Mouse (Mus musculus) lung, embryonic 15.5 days (tissue): ENCODE measurements around the gene Ppargc1a. TPM values are rescaled to one million over a fixed set of nuclear protein-coding genes. Genes with fewer than 3 reads are reported as not detected.
A peak's percentile ranks its signal among the peaks of the same experiment; 100 is the strongest.

ENCODE experiments used
- ATAC-seq: fragments of 200-750 bp; cut with Nextera tagmentation; 2 replicates; pipeline ENCODE4 v1.8.0; 2017; ENCODE audit warnings: moderate number of reproducible peaks, borderline replicate concordance; ENCODE audit not compliant: low FRiP score, low TSS enrichment; ENCODE audit errors: extremely low read depth
- H3K27ac ChIP-seq: fragments of 300-500 bp; sonication (generic); 2 replicates; pipeline ENCODE4 v1.5.1; 2015; ENCODE audit warnings: moderate library complexity, mild to moderate bottlenecking, inconsistent platforms
- H3K27me3 ChIP-seq: fragments of 300-500 bp; sonication (generic); 2 replicates; pipeline ENCODE4 v1.6.1; 2015; ENCODE audit warnings: inconsistent platforms
- H3K36me3 ChIP-seq: fragments of 300-500 bp; sonication (generic); 2 replicates; pipeline ENCODE4 v1.6.1; 2015; ENCODE audit warnings: inconsistent platforms
- H3K4me1 ChIP-seq: fragments of 300-500 bp; sonication (generic); 2 replicates; pipeline ENCODE4 v1.6.1; 2015; ENCODE audit warnings: inconsistent platforms
- H3K4me2 ChIP-seq: fragments of 300-500 bp; sonication (generic); 2 replicates; pipeline ENCODE4 v1.6.1; 2015; ENCODE audit warnings: inconsistent platforms, mild to moderate bottlenecking, moderate library complexity
- H3K4me3 ChIP-seq: fragments of 300-500 bp; sonication (generic); 2 replicates; pipeline ENCODE4 v1.5.1; 2015; ENCODE audit warnings: mild to moderate bottlenecking, inconsistent platforms
- H3K9ac ChIP-seq: fragments of 300-500 bp; sonication (generic); 2 replicates; pipeline ENCODE4 v1.6.1; 2015; ENCODE audit warnings: inconsistent platforms
- H3K9me3 ChIP-seq: fragments of 300-500 bp; sonication (generic); 2 replicates; pipeline ENCODE4 v1.6.1; 2016; ENCODE audit warnings: inconsistent platforms
- WGBS: fragments of 180-500 bp; shearing (Covaris S2); methylation state at CpG from one replicate; pipeline ENCODE4 v1.1.7; 2015; 5-methylcytosine and 5-hydroxymethylcytosine counted together
- polyA plus RNA-seq: library from polyadenylated mRNA; unstranded; fragments of >200 nt; fragmentation: Nextera tagmentation; extraction: Ambion mirVana; gene quantifications from 2 replicates; pipeline ENCODE4 v1.2.1, GENCODE M21; 2015

Ppargc1a gene
- polyA plus RNA-seq, 1 experiment from 2014 or later, result 6.5 TPM

DNA sequence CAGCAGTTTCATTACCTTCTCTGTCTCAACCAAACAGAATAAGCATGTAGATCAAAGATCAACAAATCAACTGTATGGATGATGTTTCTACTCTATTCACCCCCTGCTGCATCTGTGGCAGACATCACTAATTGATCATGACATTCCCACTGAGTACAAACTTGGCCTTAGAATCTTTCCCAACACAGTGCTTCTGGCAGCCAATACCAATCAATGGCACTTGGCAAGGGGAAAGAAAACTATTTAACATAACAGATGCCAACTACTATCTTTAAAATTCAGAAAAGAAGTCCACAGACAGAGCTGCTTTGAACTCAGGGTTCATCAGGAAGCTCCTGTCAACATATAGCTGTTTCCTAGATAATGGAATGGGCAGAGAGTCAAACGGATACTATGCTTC lies 83.8 kb downstream of the Ppargc1a start:
- H3K4me2 ChIP-seq, result no peak overlapping the region
- no peaks in the 10 kb centered on the region for H3K9me3 ChIP-seq
- peaks cover 8% of the 10 kb centered on the region for H3K4me1 ChIP-seq
- H3K36me3 ChIP-seq, result no peaks in the 10 kb centered on the region
- no peak for ATAC-seq
- no peak overlapping the region for H3K4me3 ChIP-seq
- H3K27ac ChIP-seq, result no peak overlapping the region
- H3K9ac ChIP-seq, result no peak overlapping the region
- 22% methylated on average over 1 of the region's 1 CpGs for WGBS
- no peaks in the 10 kb centered on the region for H3K27me3 ChIP-seq

DNA sequence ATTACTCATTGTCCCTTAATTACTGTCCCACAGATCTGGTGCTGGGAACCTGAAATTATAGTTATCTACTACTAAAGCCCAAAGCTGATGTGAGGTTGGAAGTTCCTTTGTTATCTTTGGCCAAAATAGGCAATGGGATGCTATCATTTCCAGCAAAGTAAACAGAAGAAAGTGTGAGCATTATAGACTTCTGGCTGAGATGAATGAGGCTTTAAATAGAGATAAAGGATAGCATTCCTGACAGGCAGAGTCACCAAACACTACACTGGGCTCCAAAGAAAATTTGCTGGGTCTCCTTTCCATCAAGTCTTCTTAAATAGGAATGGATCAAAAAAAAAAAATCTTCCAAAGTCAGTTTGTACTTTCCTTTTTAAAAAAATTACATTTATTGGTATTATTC lies 87.7 kb downstream of the Ppargc1a start:
- Histone ChIP-seq H3K4me3 (no peak overlapping the region), H3K27me3 (no peaks in the 10 kb centered on the region), H3K9ac (no peak overlapping the region), H3K4me1 (peaks cover 15% of the 10 kb centered on the region), H3K9me3 (no peaks in the 10 kb centered on the region), H3K4me2 (no peak overlapping the region), H3K27ac (no peak overlapping the region), H3K36me3 (no peaks in the 10 kb centered on the region)
- no peak for ATAC-seq

DNA sequence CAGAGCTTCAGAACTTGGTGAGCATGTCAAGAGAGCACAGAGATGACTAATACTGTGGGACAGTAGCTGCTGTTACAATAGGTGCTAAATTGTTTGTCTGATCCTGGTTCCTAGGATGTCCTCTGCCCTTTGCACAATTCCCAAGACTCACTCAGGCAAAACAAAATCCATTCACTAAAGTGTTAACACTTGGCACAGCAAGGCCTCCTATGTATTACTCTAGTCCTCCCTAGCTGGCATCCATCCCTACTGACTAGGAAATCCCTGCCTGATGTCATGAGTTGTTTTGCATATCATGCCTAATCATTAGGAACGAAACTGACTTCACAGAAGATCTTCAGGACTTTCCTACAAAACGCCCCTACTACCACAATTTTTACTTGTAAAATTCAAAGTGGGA lies 88.1 kb downstream of the Ppargc1a start:
- 47% methylated on average over 2 of the region's 2 CpGs for WGBS
- no peaks in the 10 kb centered on the region for H3K9me3 ChIP-seq
- H3K36me3 ChIP-seq, result no peaks in the 10 kb centered on the region
- no peak overlapping the region for H3K9ac ChIP-seq
- no peak overlapping the region for H3K27ac ChIP-seq
- H3K4me2 ChIP-seq, result no peak overlapping the region
- no peak overlapping the region for H3K4me3 ChIP-seq
- no peak for ATAC-seq
- peaks cover 15% of the 10 kb centered on the region for H3K4me1 ChIP-seq
- no peaks in the 10 kb centered on the region for H3K27me3 ChIP-seq

DNA sequence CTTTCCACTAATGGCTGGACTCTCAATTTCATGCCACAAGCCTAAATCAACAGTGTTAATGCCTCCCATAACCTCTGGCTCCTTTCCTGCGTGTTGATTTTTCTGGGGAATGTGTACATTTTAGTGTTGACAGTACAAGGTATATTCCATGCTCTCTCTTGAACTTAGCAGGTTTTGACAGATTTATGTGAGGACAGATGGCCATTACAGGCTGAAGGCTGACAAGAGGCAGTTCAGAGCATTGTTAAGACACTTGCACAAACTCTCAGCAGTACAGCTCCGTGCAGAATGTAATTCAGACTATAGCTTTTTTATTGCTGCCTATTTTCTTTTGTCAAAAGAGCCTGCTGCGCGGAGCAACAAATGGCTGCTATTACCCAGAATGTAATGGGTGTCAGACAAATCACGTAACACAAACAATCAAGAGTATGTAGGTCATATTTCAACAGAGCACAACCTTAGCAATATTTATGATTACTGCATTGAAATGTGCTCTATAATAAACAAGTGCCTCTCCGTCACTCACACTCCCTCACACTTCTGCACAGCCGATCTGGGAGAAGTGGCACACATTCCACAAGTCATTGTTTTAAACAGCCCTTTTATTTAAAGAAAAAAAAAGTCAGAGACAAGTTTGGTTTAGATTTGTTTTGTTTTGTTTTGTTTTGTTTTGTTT lies 89.1 kb downstream of the Ppargc1a start:
- H3K9ac ChIP-seq, result no peak overlapping the region
- peak; percentile 84; the same call in 1 of the 2 replicates for ATAC-seq
- WGBS, result 15% methylated on average over 7 of the region's 7 CpGs
- no peaks in the 10 kb centered on the region for H3K36me3 ChIP-seq
- H3K27me3 ChIP-seq, result no peaks in the 10 kb centered on the region
- H3K9me3 ChIP-seq, result no peaks in the 10 kb centered on the region
- no peak overlapping the region for H3K27ac ChIP-seq
- peaks cover 15% of the 10 kb centered on the region for H3K4me1 ChIP-seq
- no peak overlapping the region for H3K4me2 ChIP-seq
- H3K4me3 ChIP-seq, result no peak overlapping the region

DNA sequence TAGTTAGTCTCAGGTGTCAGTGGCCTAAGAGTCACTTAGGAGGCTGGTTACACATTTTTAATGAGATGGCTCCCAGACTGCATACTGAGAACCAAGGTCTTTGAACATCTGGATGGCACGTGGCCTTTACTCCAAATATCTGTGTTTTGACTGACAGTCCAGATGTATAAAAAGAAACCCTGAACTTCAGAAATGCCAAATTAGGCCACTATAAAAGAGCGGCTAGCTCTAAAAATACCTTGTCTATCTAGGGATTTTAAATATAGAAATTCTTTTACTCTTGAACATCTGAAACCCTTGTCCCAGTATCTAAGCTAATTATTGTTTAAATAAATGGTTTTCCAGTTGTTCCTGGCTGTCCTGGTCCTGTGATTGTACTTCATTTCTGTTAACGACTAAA lies 90.4 kb downstream of the Ppargc1a start:
- Histone ChIP-seq H3K27me3 (no peaks in the 10 kb centered on the region), H3K9me3 (no peaks in the 10 kb centered on the region), H3K9ac (no peak overlapping the region), H3K4me1 (peaks cover 15% of the 10 kb centered on the region), H3K27ac (no peak overlapping the region), H3K36me3 (no peaks in the 10 kb centered on the region), H3K4me3 (no peak overlapping the region), H3K4me2 (no peak overlapping the region)
- ATAC-seq, result no peak
- WGBS, result 75% methylated on average over 3 of the region's 3 CpGs

DNA sequence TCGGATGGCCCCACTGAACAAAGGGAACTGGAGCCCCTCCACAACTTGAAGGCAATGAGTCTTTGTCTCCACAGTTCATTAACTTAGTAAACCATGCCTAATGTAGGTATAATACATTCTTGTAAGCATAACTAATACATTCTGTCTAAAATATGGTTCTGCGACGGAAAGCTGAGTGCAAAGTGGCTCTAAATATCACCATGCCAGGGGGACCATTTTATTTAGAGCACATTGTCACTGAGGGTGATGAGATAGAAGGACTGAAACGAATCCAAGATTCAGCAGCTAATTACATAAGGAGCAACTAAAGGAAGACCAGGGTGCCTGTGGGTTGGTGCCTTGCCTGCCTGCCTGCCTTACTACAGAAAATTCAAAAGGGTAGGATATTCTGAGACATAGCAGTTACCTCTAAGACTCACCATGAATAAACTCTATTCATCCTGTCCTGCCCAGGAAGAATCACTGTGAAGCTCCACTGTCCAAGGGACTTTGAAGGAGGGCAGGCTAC lies 92.4 kb downstream of the Ppargc1a start:
- WGBS, result 71% methylated on average over 4 of the region's 4 CpGs

DNA sequence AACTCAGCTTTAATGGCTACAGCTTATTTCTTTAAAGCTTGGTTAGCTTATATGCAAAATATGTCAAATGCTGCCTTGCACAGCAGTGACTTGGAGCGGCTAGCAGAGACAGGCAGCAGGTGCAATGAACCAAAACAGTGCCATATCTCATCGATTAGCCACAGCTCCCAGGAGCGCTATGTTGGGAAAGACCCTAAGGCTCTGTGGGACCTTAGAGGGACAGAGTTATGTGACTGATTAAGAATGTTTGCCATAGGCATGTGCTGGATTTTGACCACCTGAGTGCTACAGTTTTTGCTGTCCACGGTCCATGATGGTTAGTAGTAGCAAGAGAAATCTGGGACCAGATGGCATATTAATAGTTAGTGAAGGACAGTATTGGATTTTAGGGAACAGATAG lies 95.9 kb downstream of the Ppargc1a start:
- Histone ChIP-seq H3K4me3 (no peak overlapping the region), H3K9me3 (no peaks in the 10 kb centered on the region), H3K27me3 (no peaks in the 10 kb centered on the region), H3K4me1 (no peaks in the 10 kb centered on the region), H3K27ac (no peak overlapping the region), H3K36me3 (no peaks in the 10 kb centered on the region), H3K9ac (no peak overlapping the region), H3K4me2 (no peak overlapping the region)
- WGBS, result 91% methylated on average over 4 of the region's 4 CpGs
- ATAC-seq, result no peak

More for the DNA sequence above, 92.4 kb downstream of the Ppargc1a start:
- Histone ChIP-seq H3K9me3 (no peaks in the 10 kb centered on the region), H3K4me1 (peaks cover 15% of the 10 kb centered on the region), H3K4me2 (no peak overlapping the region), H3K9ac (no peak overlapping the region), H3K4me3 (no peak overlapping the region), H3K27ac (no peak overlapping the region), H3K27me3 (no peaks in the 10 kb centered on the region), H3K36me3 (no peaks in the 10 kb centered on the region)
- ATAC-seq, result no peak

DNA sequence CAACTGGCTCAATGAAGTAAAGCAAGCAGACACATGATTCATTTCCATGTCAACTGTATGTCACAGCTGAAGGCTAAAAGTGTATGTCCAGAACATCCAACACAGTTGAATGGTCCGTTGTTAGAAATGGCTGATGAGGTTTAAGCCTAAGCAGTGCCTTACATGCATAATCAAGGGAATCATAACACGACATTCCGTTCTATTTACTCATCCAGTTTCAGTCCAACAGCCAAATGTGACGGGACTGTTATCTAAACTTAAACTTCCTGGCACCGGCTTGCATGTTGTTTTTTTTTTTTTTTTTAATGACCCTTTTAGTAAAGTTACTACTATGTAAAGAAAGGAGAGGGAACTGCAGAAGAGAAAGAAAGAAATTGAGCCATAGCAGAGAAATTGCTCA lies 101.5 kb downstream of the Ppargc1a start:
- H3K27me3 ChIP-seq, result no peaks in the 10 kb centered on the region
- no peak overlapping the region for H3K27ac ChIP-seq
- no peaks in the 10 kb centered on the region for H3K9me3 ChIP-seq
- no peak overlapping the region for H3K4me2 ChIP-seq
- 0 out of 2 replicates have a peak, but pooled peaks cover 5% of the 10 kb centered on the region for H3K4me1 ChIP-seq
- H3K4me3 ChIP-seq, result no peak overlapping the region
- H3K9ac ChIP-seq, result no peak overlapping the region
- H3K36me3 ChIP-seq, result no peaks in the 10 kb centered on the region
- ATAC-seq, result no peak
- WGBS, result 22% methylated on average over 5 of the region's 5 CpGs

DNA sequence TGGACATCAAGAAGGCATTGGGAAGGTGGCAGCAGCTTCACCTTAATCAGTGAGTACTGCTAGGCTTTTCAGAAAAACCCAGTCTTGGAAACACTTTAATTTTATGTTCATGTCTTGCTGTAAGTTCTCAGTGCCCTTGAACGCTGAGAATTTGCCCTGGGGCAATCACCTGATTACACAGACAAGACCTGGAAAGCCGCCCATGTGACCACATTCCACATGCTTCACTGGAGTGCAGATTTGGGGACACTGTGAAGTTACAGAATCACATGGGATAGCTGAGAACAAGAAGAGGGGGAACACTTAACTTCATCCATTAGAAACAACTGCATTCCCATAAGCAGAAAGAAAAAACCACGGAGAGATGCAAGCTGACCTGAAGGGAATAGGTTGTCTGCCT lies 115.5 kb downstream of the Ppargc1a start:
- Histone ChIP-seq H3K9ac (no peak overlapping the region), H3K4me2 (no peak overlapping the region), H3K27me3 (no peaks in the 10 kb centered on the region), H3K4me1 (no peaks in the 10 kb centered on the region), H3K36me3 (no peaks in the 10 kb centered on the region), H3K27ac (no peak overlapping the region), H3K4me3 (no peak overlapping the region), H3K9me3 (no peaks in the 10 kb centered on the region)
- 68% methylated on average over 3 of the region's 3 CpGs for WGBS
- ATAC-seq, result no peak

DNA sequence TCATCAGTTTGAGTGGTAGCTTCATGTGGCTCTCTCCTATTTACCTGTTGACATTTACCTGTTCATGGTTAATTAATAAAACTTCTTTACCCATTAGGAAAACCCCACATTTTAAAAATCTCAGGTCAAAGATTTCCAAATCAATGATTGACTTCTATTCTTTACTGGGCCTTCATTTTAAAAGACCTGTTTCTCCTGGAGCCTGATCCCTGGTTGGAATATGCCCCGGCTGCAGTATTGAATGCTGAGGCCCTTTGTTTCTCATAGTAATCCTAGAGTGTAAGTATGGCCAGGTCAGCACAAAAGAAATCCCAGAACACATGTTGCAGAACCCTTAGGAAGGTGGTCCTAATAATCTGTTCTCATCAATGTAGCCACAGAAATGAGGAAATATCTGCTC lies 119.9 kb downstream of the Ppargc1a start:
- 88% methylated on average over 1 of the region's 1 CpGs for WGBS

DNA sequence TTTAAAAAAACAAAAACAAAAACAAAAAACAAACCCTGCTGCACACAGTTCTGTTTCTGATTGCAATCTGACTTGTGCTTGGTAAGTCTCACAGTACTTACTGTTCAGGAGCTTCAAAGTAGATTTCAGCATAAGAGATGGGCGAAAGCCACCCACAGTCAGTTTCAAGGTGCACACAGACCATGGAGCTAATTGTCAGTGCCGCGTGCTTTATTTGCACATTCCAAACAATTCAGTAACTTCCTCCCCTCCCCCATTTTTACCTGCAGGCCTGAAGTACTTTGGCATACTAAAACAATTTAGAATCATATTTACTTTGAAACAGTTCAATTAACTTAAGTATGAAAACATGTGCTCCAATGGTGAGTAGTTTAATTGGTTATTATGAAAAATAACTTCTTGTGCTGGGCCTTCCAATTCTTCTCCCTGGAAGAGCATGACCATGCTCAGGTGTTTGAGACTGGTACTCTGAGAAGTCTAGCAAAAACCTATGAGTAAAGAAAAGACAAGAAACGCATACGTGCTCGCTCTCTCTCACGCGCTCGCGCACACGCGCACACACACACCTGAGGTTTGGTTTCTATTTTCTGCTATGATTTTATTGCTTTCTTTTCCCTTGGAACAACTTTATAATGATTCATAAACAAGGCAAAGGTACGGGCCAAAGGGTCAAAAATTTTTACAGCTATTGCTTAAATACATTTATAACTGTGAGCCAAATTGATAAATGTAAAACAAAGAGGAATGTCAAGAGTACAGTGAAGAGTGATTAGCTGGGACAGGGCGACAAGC lies 121.0 kb downstream of the Ppargc1a start:
- H3K36me3 ChIP-seq, result no peaks in the 10 kb centered on the region
- no peak overlapping the region for H3K4me2 ChIP-seq
- no peaks in the 10 kb centered on the region for H3K4me1 ChIP-seq
- no peak overlapping the region for H3K27ac ChIP-seq
- ATAC-seq, result no peak
- H3K9ac ChIP-seq, result no peak overlapping the region
- H3K27me3 ChIP-seq, result no peaks in the 10 kb centered on the region
- H3K9me3 ChIP-seq, result no peaks in the 10 kb centered on the region
- no peak overlapping the region for H3K4me3 ChIP-seq
- WGBS, result 78% methylated on average over 14 of the region's 14 CpGs

More for the DNA sequence above, 119.9 kb downstream of the Ppargc1a start:
- no peaks in the 10 kb centered on the region for H3K4me1 ChIP-seq
- no peak for ATAC-seq
- H3K36me3 ChIP-seq, result no peaks in the 10 kb centered on the region
- H3K4me3 ChIP-seq, result no peak overlapping the region
- no peaks in the 10 kb centered on the region for H3K27me3 ChIP-seq
- no peak overlapping the region for H3K4me2 ChIP-seq
- H3K9me3 ChIP-seq, result no peaks in the 10 kb centered on the region
- no peak overlapping the region for H3K9ac ChIP-seq
- no peak overlapping the region for H3K27ac ChIP-seq

DNA sequence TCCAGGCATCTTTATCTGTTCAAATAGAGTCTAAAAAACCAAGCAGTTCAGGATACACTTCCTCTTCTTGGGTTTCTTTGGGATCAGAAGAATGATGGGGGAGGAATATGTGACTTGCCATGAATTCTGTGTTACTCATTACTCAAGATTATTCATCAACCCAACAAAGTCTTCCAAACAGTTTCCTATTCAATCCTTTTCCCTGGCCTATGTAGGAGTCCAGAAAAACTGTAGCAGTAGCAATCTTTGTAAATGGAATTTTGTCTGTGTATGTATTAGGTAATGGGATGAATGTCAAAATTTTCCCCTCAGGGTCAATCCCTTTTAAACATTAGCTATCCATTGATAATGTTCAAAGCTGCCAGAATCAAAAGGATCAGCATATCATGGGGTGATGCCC lies 121.8 kb downstream of the Ppargc1a start:
- no peaks in the 10 kb centered on the region for H3K27me3 ChIP-seq
- H3K4me1 ChIP-seq, result no peaks in the 10 kb centered on the region
- no peaks in the 10 kb centered on the region for H3K9me3 ChIP-seq
- H3K4me2 ChIP-seq, result no peak overlapping the region
- no peak for ATAC-seq
- H3K27ac ChIP-seq, result no peak overlapping the region
- H3K9ac ChIP-seq, result no peak overlapping the region
- H3K36me3 ChIP-seq, result no peaks in the 10 kb centered on the region
- H3K4me3 ChIP-seq, result no peak overlapping the region
